Mouse (Mus musculus) layer of hippocampus, postnatal 36 days (tissue): Measurements from ENCODE around the gene Crebrf. TPM values are rescaled to one million over a fixed set of nuclear protein-coding genes. Genes with fewer than 3 reads are reported as not detected.

ENCODE experiments used
- DNase-seq, 2 experiments: peaks; one replicate each; pipeline ENCODE4 v3.0.0; 2022
- total RNA-seq, 2 experiments: library from RNA; stranded (reverse); gene quantifications; 2 replicates each; pipeline ENCODE4 v1.2.3; 2021

Gene Crebrf
- total RNA-seq, 2 experiments from 2014 or later, result 113 to 114 TPM

GRCm38 (mm10) chr17:26705463-26706359, 9.7 kb upstream of the Crebrf start:
- DNase-seq, result no peak

DNA sequence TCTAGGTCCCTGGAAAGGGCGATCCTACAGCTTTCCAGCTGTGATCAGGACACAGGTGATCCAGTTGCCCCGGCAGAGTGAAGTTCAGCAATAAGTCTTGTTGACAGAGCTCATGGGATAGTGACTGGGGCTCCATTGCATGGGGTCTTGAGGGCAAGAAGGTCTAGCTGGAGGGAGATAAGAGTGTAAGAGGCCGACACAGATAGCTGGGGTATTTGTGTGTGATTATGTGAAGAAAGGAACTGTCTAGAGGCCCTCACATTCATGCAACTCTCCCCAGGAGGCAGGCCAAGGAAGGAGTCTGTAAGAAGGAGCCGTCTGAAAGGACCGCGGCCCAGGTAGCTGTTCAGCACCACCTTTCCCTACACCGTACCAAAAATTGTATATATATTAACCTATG, 8.4 kb upstream of the Crebrf start:
- DNase-seq, result no peak

GRCm38 (mm10) chr17:26708499-26708898, 7.0 kb upstream of the Crebrf start:
- DNase-seq, result no peak

DNA sequence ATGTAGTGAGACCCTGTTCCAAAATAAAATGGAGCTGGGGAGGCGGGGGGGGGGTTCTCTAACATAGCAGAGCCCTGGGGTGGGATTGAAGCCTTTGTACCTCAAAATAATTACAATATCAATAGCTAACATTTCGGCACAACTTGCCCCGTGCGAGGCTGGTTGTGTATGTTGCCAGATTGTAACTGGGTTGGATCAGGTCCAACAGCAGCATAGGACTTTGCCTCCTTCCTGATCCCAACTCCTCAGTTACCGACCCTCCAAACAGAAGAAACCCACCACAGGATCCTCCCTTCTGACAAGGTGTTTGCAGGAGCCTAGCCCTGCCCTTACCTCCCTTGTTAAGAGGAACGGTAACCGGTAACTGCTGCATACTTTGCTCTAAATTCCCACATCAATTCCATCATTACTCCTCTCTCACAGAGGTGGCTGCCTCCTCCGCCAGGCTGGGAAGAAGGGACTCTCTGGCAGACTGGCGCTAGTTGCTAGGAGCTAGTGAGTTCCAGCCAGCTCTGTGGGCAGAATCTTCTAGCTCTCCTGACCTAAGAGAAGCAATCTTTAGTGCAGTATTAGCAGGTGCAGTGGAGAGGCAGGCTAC, 6.4 kb upstream of the Crebrf start:
- no peak for DNase-seq

DNA sequence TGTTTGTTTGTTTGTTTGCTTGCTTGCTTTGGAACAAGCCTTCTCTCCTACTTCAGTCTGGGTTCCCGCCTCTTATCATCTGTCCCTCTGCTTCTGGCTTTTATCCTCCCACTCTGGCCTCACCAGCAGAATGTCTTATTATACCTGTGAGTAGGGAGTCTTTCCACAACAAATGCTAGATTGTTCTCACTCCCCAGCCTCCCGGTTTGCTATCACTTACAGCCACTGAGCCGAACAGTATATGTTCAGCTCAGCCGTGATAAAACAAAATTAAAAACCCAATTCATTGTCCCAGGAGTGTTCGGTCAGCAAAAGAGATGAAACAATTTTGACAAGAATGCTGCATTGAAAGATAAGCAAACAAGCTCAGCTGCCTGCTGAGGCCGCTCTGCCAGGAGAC, 5.4 kb upstream of the Crebrf start:
- DNase-seq, result no peak

DNA sequence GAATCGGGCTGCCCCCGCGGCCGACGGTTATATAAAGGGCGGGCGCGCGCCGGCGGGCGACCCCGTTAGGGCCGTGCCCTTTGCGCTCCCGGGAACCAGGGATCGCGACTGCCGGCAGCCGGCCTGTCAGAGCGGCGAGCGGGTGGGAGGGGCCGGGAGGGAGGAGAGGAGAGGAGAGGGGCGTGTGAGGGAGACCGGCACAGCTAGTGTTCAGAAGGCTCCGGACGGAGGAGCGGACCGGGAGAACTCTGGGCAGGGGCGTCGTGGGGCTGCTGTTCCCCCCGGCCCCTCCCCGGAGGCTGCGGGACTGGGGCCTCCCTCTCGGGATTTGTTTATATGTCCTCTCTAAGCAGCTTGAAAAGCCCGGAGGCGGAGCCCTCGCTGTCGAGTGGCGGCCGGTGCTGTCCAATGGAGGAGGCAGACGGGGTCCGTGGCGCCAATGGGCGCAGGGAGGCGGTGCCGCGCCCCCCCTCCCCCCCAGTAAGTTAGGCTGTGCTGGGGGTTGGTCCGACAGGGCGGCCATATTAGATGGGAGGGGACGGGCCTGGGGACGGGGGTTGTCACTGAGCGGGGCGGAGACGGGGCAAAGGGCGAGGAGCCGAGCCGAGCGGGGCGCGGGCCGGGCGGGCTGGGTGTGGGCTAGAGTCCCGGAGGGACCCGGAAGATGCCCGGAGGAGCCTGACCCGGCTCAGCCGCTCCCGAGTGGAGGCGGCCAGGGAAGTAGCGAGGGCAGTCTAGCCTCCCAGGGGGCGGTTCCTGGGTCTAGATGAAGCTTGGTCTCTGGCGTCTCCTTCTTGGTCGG, 667 bp downstream of the Crebrf start:
- peak; percentile 94 to 95 for DNase-seq

DNA sequence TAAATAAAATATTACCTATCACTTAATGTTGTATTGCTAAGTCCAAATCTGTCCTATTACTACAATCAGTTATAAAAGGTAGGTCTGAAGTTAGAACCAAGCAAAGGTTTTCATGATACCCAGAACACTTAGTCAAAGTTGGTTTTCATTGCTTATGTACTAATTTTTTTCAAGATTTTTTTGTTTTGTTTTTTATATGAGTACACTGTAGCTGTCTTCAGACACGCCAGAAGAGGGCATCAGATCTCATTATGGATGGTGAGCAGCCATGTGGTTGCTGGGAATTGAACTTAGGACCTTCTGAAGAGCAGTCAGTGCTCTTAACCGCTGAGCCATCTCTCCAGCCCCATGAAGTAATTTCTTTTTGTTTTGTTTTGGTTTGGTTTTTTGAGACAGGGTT, 2.4 kb downstream of the Crebrf start:
- DNase-seq, result no peak

DNA sequence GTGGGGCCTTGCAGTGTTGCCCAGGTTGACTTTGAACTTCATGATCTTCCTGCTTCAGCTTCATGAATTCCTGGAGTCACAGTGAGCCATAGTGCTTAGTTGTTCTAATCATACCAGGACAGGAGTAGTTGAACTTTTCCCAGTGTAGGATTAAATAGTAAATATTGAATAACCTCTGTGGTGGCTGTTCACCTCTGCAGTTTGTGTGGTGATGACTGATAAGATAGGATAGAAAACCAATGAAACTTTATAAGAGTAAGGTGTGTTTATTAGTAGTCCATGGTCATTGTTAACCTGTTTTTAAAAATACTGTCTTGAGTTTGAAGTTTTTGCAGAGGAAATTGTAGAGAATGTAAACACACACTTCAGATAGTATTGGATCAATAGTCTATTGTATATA, 4.0 kb downstream of the Crebrf start:
- no peak for DNase-seq

GRCm38 (mm10) chr17:26721802-26722201, 6.4 kb downstream of the Crebrf start:
- DNase-seq, result no peak

DNA sequence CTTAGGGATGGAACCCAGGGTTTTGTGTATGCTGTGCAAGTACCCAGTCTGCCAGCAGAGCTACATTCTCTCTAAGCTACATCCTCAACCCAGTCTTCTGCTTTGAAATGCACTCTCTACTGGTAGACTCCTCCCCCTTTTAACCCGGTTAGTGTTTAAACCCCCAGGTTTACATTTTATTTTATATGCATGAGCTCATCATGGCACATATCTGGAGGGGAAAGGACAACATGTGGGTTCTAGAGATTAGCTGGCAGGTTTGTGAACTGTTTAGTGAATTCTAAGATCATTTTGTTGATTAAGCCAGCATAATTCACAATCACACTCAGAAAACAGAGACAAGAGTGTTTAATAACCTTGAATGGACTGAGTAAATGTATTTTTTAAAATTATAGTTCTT, 9.3 kb downstream of the Crebrf start:
- no peak for DNase-seq

DNA sequence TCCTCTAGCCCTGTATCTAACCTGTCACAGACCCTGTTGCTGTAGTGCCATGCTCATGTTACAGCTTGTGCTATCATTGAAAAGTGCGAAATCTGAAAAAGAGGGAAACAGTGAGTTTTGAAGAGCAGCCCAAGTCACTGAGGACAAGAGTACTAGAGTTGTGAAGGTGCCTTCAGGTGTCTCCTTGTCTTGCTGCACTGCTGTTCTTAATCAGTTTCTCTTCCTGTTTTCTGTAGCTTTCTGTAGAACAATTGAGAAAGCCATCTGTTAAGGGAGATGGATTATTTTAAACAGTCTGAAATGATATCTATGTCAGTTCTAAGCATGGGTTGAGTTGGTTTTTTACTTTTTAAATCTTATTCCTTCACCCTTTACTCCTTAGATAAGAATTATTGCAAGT, 11.2 kb downstream of the Crebrf start:
- DNase-seq, result no peak

- DNase-seq, result no peak
Measured at GRCm38 (mm10) chr17:26727110-26727755, 11.8 kb downstream of the Crebrf start.

DNA sequence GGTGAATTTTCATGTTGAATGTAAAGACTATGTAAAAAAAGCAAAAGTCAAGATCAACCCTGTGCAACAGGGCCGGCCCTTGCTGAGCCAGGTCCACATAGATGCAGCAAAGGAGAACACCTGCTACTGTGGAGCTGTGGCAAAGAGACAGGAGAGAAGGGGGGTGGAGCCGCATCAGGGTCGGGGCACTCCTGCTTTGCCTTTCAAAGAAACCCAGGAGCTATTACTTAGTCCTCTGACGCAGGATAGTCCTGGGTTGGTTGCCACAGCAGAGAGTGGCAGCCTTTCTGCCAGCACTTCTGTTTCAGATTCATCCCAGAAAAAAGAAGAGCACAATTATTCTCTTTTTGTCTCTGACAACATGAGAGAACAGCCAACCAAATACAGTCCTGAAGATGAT, 27.1 kb downstream of the Crebrf start:
- DNase-seq, result no peak

DNA sequence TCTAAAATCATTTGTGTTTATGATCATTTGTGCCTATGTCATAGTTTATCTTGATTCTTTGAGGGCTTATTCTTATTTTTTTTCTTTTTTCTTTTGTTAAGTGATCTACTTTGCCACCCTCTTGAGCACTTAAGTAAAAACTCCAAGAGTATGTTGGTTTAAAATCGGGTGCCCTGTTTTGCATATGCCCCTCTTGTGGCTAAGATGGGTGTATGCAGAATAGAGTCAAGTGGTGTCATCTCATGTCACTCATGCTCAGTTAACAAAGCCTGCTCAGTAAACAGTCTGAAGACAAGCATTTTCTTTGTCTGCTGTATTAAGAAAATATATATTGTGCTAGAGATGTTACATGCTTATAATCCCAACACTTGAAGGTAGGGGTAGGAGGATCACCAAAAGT, 27.8 kb downstream of the Crebrf start:
- DNase-seq, result no peak

DNA sequence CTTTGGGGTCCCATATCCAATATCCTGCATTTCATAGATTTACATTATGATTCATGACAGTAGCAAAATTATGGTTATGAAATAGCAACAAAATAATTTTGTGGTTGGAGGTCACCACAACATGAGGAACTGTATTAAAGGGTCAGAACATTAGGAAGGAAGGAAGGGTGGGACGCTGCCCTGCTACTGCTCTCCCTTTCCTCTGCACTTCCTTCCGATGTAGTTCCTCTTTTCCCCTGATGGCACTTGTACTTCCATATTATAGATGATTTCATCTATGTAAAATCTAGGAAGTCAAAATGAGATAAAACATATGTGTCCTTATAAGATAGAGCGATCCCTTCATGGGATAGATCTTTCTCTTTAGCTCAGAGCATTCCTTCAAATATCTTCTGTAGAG, 34.5 kb downstream of the Crebrf start:
- DNase-seq, result no peak

- no peak for DNase-seq
Measured at GRCm38 (mm10) chr17:26752297-26752696, 36.8 kb downstream of the Crebrf start.

- no peak for DNase-seq
Measured at GRCm38 (mm10) chr17:26753476-26753875, 38.0 kb downstream of the Crebrf start.

DNA sequence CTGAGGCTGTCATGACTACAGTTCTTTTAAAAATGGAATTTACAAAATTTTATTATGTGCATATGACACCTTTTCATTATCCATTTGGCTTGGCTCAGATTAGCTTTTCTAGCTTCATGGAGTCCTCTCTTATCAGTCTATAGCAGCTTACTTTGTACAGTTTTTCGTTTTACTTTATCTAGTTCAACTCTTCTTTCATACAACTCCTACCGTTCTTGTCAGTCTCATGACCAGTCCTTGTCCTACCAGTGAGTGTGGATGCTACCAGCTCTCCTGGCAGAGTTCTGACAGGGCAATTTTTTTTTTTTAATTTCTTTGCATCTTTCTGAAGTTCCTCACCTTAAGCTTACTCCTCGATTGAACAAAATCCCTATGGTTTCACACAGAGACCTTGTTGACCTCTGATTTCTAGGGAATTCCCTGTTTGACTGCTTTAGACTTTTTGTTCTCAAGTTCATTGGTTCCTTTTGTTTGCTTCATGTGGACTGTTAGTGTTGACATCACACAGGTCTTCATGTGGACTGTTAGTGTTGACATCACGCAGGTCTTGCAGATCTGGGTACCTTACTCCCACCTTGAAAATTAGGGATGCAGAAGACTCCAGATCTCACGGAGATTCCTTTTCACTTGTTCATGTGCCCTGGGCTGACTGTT, 51.8 kb downstream of the Crebrf start:
- DNase-seq, result no peak

DNA sequence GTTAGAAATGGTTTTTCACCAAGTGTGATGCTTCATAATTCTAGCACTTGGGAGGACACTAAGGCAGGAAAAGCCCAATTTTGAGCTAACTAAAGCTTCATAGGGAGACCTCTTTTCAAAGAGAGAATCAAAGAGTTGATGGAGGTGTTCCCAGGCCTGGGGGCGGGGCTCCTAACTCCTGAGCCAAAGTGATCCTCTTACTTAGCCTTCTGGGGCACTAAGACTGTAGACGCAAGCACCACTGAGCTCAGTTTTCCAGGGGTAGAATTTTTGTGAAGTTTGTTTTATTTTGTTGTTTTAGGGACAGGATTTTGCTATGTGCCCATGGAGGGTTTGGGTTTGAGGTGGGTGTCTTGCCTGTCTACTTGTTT, 52.3 kb downstream of the Crebrf start:
- DNase-seq, result no peak

- no peak for DNase-seq
Measured at GRCm38 (mm10) chr17:26776211-26776610, 60.8 kb downstream of the Crebrf start.

GRCm38 (mm10) chr17:26778001-26778400, 62.6 kb downstream of the Crebrf start:
- no peak for DNase-seq

DNA sequence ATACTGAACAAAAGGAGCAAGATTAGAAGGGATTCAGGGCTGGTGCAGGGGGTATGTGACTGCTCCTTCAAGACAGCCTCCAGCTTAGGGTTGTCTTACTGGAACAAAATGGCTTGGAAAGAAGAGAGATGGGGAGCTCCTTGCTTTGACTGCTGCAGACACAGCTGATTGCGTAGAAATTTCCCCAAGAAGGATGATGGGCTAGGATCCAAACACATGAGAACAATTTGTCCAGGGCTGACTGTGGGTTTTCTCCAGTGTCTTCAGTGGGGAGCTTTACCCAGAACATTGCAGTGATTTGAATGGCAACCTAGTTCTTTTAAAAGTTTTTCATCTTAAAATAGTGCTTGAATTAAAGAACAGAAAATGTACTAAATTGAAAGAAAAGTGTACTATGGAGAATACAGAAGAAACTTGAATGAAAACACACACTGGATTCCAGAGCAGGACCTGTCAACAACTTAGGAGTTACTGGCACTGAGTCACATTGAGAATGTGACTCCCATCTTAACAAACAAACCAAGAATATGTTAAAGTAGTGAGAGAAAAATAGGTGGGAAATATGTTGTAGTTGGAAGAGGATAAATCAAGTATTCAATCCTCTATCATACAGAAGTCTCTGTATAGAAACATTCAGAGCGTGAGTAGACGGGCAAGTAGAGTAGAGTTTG, 63.1 kb downstream of the Crebrf start:
- DNase-seq, result no peak
